Mouse (Mus musculus): ENCODE data around the gene Arhgap28.

DNA sequence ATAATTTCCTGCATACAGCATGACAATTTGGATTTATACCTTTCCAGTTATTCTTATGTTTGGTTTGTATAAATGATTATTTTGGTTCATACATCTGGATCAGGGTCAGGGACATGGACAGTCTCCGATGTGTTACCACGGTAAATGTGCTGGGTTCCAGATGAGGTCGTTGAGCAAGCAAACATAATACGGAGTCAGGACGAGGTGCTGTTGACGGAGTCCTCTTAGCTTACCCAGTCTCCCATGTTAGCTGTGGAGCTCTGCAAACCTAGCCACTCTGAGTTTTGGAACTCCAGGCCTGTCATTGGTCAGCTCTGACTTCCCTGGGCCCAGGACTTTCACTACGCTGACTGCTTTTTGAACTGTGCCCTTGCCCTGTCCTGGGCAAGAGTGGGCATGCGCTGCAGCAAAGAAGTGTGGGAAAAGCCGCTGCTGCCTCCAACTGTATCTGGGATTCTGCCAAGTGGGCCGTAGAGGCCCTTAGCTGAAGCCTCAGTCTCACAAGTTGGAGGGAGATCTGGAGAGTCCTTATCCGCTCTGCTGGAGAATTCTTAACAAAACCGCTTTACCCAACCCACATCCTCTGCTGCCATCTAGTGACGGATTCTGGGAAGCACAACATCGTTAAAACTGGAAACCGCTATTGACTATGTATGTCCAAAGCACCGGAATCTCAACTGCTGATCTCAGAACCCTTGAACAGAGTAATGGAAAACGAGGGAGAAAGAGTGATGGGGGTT lies 166.4 kb downstream of the Arhgap28 start:
- TF ChIP-seq CTCF (IDR thresholded peaks at IDR 0.05; ENCODE audit: borderline replicate concordance, extremely low read depth, insufficient read depth, insufficient read length) (peak; percentile 85), POLR2A (IDR thresholded peaks at IDR 0.05; ENCODE audit: borderline replicate concordance, extremely low read depth, insufficient read depth, insufficient read length, poor library complexity, severe bottlenecking) (no peak)
